Mouse (Mus musculus) heart, postnatal 0 days (tissue): ENCODE measurements around the gene Nop2. TPM values are rescaled to one million over a fixed set of nuclear protein-coding genes. Genes with fewer than 3 reads are reported as not detected.

Experiments used
- ATAC-seq: fragments of 200-750 bp; cut with Nextera tagmentation; 2 replicates; pipeline ENCODE4 v1.8.0; 2017; ENCODE audit warnings: low read depth, moderate number of reproducible peaks, moderate library complexity; ENCODE audit not compliant: insufficient read depth
- DNase-seq: peaks from one replicate; pipeline ENCODE4 v3.0.0-alpha.2; 2016; ENCODE audit warnings: low spot score
- H3K27ac ChIP-seq: fragments of 300-500 bp; sonication (generic); 2 replicates; pipeline ENCODE4 v1.5.1; 2014; ENCODE audit warnings: low read depth, mild to moderate bottlenecking
- H3K27me3 ChIP-seq: fragments of 300-500 bp; sonication (generic); 2 replicates; pipeline ENCODE4 v1.6.1; 2014; ENCODE audit warnings: low read length, mixed read lengths; ENCODE audit not compliant: control insufficient read depth, insufficient read depth
- H3K36me3 ChIP-seq: fragments of 300-500 bp; sonication (generic); replicated peaks from 2 replicates; pipeline ENCODE4 v1.6.1; 2014; ENCODE audit warnings: low read length, mixed read lengths; ENCODE audit not compliant: control insufficient read depth, insufficient read depth
- H3K4me1 ChIP-seq: fragments of 300-500 bp; sonication (generic); 2 replicates; pipeline ENCODE4 v1.6.1; 2014; ENCODE audit warnings: antibody characterized with exemption; ENCODE audit not compliant: control insufficient read depth, insufficient read depth
- H3K4me2 ChIP-seq: fragments of 300-500 bp; sonication (generic); 2 replicates; pipeline ENCODE4 v1.6.1; 2014; ENCODE audit warnings: low read depth, mild to moderate bottlenecking, low read length, moderate library complexity
- H3K4me3 ChIP-seq: fragments of 300-500 bp; sonication (generic); 2 replicates; pipeline ENCODE4 v1.5.1; 2014; ENCODE audit warnings: low read depth, low read length
- H3K9ac ChIP-seq: fragments of 300-500 bp; sonication (generic); replicated peaks from 2 replicates; pipeline ENCODE4 v1.6.1; 2014; ENCODE audit warnings: low read depth, low read length, mixed read lengths
- H3K9me3 ChIP-seq: fragments of 300-500 bp; sonication (generic); replicated peaks from 2 replicates; pipeline ENCODE4 v1.6.1; 2016; ENCODE audit warnings: low read length; ENCODE audit not compliant: control insufficient read depth
- CTCF ChIP-seq: IDR thresholded peaks from 2 replicates; pipeline ENCODE4 v1.5.1; 2016; ENCODE audit warnings: antibody characterized with exemption, control low read depth, low read depth
- EP300 ChIP-seq: IDR thresholded peaks from 2 replicates; pipeline ENCODE4 v1.6.1; 2016; ENCODE audit warnings: antibody characterized with exemption, low read depth
- WGBS: fragments of 180-500 bp; shearing (Covaris S2); extraction: QIAGEN DNeasy Blood & Tissue Kit; methylation state at CpG from one replicate; pipeline ENCODE4 v1.1.7; 2014; 5-methylcytosine and 5-hydroxymethylcytosine counted together
- polyA plus RNA-seq: library from polyadenylated mRNA; unstranded; fragments of >200 nt; fragmentation: Nextera tagmentation; extraction: Ambion mirVana; gene quantifications from 2 replicates; pipeline ENCODE4 v1.2.1, GENCODE M21; 2015
- total RNA-seq: library from RNA; depleted of rRNA; stranded (reverse); fragments of >200 nt; gene quantifications from 2 replicates; pipeline ENCODE4 v1.2.3, GENCODE M21; 2014; ENCODE audit warnings: low replicate concordance

The Nop2 gene
- total and polyA plus RNA-seq, 2 experiments from 2014 or later = 22.9 to 25.3 TPM

DNA sequence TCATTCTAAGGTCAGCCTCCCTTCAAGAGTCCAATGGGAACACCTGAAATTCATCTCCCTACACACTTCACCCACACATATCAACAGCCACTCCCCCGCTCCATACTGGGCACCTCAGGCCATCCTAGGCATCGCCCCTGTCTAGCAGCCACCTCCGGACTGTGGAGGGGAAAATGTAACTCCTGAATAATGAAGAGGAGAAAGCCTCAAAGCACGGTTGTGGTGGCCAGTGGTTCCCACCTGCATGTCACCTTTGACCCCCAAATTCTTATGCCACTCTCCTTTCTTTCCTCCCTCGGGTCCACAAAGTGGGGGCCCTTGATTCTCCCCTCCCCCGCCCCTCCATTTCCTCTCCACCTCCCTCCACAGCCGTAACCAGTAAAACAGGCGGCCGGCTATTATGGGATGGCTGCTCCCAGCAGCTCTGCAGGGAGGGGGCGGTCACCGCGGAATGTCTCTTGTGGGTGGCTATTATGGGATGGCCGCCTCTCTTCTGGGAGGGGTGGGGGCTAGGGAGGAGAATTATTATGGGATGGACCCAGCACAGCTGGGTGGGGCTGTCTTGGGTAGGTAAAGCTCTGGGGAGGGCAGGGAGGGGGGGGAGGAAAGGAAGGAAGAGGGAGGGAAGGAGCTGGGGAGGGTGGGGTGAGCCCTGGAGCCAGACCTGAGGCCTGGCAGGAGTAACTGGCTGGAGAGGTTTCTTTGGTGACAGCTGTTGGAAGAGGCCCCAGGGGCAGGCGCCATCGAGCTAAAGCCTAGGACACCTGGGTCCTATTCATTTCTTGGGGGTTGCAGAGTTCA is 42.0 kb upstream of the Nop2 start:
- ATAC-seq = peak; percentile 62
- H3K4me2 ChIP-seq = peak overlapping the region; percentile 44
- H3K27me3 ChIP-seq = no peaks in the 10 kb centered on the region
- H3K9me3 ChIP-seq = no peaks in the 10 kb centered on the region
- WGBS = 3% methylated on average over 15 of the region's 15 CpGs
- DNase-seq = peak; percentile 90
- H3K9ac ChIP-seq = peak overlapping the region; percentile 11; the same call in 1 of the 2 replicates
- peaks cover 26% of the 10 kb centered on the region for H3K4me1 ChIP-seq
- no peaks in the 10 kb centered on the region for H3K36me3 ChIP-seq
- TF ChIP-seq CTCF (no peak), EP300 (peak; percentile 77)
- peak overlapping the region; percentile 4 for H3K4me3 ChIP-seq
- peak overlapping the region; percentile 92 for H3K27ac ChIP-seq

DNA sequence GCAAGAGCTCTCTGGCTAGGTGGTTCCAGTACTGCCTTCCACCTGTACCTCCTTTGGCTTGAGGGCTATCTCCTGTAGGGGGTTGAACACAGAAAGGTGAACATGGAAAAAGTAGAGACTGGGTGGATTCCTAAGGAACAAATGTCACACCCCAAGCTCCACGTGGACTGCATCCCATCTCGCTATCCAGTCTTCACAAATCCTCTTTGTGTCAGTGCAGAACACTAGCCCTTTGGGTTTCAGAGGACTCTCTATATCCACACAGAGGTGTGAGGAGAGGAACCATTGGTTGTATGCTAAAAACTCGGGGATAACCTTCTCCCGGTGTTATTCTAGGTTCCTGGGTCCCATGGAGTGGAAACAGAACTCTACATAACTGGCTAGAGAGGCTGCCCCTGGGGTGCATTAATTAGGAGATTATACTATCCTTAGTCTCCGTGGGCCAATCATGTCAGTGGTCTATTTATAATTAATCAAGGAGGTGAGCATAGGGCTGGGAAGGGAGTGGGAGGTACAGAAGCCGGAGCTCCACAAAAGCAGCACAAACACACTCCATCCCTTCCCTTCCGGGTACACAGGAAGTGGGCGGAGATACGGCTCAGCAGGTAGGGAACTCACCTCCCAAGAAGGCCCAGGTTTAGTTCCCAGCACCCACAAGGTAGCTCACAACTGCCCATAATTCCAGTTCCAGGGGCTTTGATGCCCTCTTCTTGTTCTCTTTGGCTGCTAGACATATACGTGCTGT is 41.2 kb upstream of the Nop2 start:
- DNase-seq = no peak
- Histone ChIP-seq H3K27ac (peak overlapping the region; percentile 92), H3K36me3 (no peaks in the 10 kb centered on the region), H3K4me3 (0 out of 2 replicates have a peak overlapping the region, but pooled peaks have one; percentile 4), H3K27me3 (no peaks in the 10 kb centered on the region), H3K9me3 (no peaks in the 10 kb centered on the region), H3K4me1 (peaks cover 26% of the 10 kb centered on the region), H3K9ac (no peak overlapping the region), H3K4me2 (peak overlapping the region; percentile 44)
- WGBS = 54% methylated on average over 10 of the region's 10 CpGs
- TF ChIP-seq CTCF = no peak
- TF ChIP-seq EP300 = no peak
- no peak for ATAC-seq

DNA sequence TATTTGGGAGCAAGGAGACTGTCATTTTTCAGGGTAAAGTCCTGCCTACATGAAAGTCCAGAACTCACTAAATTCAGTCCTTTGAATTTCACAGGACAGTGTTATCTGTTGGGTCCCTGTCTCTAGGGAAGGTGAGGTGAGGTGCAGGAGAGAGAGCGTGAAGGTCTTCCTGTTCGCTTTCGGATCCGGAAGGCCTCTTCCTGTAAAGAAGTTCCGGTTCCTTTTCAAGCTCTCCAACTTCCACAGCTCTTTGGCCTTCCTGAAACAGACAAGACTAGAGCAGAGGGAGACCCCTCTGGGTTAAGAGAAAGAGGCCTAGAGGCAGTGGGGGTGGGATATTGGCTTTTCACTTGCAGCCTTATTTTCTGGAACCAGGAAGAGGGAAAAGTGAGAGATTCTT is 39.3 kb upstream of the Nop2 start:
- no peaks in the 10 kb centered on the region for H3K9me3 ChIP-seq
- no peaks in the 10 kb centered on the region for H3K27me3 ChIP-seq
- H3K9ac ChIP-seq = no peak overlapping the region
- peaks cover 28% of the 10 kb centered on the region for H3K4me1 ChIP-seq
- H3K4me2 ChIP-seq = no peak overlapping the region
- DNase-seq (no peak), ATAC-seq (no peak)
- H3K4me3 ChIP-seq = no peak overlapping the region
- H3K36me3 ChIP-seq = no peaks in the 10 kb centered on the region
- TF ChIP-seq CTCF (no peak), EP300 (no peak)
- 72% methylated on average over 5 of the region's 5 CpGs for WGBS
- H3K27ac ChIP-seq = 0 out of 2 replicates have a peak overlapping the region, but pooled peaks have one; percentile 37

DNA sequence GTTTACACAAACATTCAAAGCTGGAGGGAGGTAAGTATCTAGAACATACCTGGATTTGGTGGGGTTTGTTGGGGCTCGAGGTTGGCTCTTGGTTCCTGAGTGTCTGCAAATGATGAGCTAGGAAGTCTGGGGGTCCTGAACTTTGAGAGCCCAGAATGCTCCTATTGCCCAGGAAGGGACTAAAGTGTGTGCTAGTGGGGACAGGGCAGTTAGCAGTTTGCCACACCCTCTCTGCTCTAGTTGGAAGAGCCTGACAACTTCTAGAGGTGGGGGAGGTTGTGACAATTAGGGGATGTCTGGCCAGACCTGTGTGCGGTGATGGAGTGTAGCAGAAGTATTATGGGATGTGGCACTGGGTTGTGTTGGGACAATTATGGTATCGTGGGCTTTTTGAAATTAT is 36.9 kb upstream of the Nop2 start:
- Histone ChIP-seq H3K9ac (no peak overlapping the region), H3K27ac (peak overlapping the region; percentile 97), H3K4me1 (peaks cover 39% of the 10 kb centered on the region), H3K36me3 (peaks cover 14% of the 10 kb centered on the region), H3K4me2 (no peak overlapping the region), H3K9me3 (no peaks in the 10 kb centered on the region), H3K4me3 (no peak overlapping the region), H3K27me3 (no peaks in the 10 kb centered on the region)
- TF ChIP-seq EP300 (no peak), CTCF (no peak)
- 44% methylated on average over 3 of the region's 3 CpGs for WGBS
- ATAC-seq (no peak), DNase-seq (no peak)

DNA sequence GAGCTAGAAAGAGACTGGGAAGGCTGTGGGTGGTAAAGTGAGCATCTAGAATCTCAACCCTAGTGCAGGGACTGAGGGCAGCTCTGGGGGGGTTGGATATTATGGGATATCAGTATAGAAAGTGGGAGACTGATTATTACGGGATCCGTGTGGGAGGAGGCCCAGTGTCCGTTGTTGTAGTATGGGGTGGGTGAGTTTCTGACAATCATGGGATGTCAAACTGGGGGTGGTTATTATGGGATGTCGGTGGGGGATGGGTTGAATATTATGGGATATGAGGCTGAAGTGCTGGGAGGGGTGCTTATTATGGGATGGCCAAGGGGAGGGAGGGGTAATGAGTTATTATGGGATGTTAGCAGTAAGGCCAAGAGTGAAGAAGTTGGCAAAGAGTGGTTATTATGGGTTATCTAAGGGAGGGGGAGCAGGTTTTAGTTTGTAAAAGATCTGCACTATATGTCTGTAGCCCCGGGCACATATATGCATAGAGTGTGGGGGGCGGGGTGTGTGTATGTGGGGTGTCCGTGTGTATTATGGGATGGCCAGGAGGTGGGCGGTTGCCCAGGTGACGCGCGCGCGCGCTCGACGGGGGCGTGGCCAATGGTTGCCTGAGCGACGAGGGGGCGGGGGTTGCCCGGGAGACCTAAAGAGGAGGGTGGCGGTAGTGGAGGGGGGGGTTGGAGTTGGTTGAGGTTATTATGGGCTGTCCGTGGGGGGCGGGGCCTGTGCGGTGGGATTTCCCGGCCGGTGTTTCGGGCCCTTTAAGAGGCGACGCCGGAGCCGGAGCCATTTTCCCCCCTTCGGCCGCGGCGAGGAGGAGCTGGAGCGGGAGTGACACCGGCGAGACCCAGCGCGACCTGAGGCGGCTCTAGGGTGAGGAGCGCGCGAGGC is 36.1 kb upstream of the Nop2 start, which contains the start of gene Chd4:
Chd4 (plus strand) TSS at position 591 of the 888 bp plus-strand sequence.
- H3K27me3 ChIP-seq = no peaks in the 10 kb centered on the region
- TF ChIP-seq CTCF = no peak
- TF ChIP-seq EP300 = 0 out of 2 replicates have a peak, but pooled peaks have one; percentile 27

More for the DNA sequence above, 36.1 kb upstream of the Nop2 start, which contains the start of gene Chd4:
- peak within 1 kb of the TSS; percentile 97 for H3K4me2 ChIP-seq
- peaks cover 22% of the 10 kb centered on the region for H3K36me3 ChIP-seq
- 2% methylated on average over 34 of the region's 45 CpGs for WGBS
- no peaks in the 10 kb centered on the region for H3K9me3 ChIP-seq
- peak within 1 kb of the TSS; percentile 97 for H3K27ac ChIP-seq
- peak within 1 kb of the TSS; percentile 92 for H3K9ac ChIP-seq
- H3K4me3 ChIP-seq = peak within 1 kb of the TSS; percentile 75
- H3K4me1 ChIP-seq = peaks cover 35% of the 10 kb centered on the region
- ATAC-seq (peak; percentile 78), DNase-seq (peak; percentile 94)
